Mouse (Mus musculus) natural killer cell, adult 2 months (primary cell): ENCODE data around the gene Net1.
"Not testable (repeated sequence)": the region's sequence is repeated elsewhere in the genome, so short reads cannot be mapped to it uniquely, and the experiment has no call there.

Experiments
- DNase-seq, 2 experiments: peaks; one replicate each; pipeline ENCODE4 v3.0.0; 2022; ENCODE audit warnings: low spot score in 2 of 2

Gene Net1

DNA sequence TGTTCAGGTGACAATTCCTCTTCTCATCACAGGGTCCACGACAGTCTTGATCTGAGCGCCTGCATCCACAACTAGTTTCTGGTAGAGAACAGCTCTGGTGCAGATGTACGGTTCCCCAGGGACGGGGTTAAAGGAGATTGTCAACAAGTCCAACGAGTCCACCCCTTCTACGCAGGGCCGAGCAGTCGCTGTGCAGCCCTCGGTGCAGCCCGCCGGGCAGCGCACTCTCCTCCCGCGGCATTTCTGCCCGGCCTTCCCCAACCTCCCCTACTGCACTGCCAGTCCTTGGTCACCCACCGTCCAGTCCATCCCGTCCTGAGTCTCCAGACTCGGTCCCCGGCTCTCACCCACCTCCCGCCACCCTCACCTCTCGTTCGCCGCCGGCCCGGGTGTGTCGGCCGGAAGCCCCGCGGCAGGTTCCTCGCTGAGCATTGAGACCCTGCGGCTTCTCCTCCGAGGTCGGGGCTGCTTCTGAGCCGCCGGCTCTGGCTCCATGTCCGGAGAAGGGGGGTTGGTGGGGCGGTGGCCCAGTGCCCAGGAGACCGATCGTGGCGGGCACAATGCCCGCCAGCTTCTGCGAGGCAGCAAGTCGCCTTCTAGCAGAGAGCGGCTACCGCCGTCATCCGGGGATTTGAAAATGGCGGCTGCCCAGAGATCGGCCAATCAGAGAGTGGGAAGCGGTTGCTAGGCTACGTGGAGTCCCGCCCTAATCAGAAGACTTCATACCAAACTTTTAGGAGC lies at the start of gene Net1, which contains the start of gene Tubal3:
Gene Net1, minus strand, starts transcription at position 650 of the 741 bp plus-strand sequence.
Gene Tubal3, plus strand, starts transcription at position 704 of the 741 bp plus-strand sequence.
- peak; percentile 88 to 89 for DNase-seq

DNA sequence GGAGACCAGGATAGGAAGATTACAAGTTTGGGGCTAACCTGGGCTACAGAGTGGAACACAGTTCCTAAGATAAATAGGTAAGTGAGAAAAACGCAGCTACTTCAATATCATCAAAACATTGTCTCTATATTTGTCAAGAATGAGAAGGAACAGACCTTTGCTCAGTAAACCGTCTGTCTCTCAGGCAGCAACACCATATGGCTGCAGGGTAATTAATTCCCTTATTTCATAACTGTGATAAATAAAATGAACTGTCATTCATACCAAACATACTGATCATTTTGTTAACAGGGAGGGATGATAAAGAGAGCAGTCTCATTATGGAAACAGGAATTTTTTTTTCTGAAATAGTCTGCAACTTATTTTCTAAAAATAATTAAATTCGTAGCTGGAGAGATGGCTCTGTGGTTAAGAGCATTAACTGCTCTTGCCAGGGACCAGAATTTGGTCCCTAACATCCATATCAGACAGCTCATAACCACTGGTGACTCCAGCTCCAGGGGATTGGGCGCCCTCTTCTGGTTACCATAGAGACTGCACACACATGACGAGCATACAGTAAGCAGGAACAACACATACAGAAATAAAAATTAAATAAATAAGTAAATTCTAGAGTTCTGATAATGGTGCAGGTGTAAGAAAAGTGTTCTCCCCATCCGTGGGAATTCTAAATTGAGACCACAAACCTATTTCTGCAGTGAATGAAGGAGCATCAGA lies 33.3 kb upstream of the Net1 start:
- no peak for DNase-seq

DNA sequence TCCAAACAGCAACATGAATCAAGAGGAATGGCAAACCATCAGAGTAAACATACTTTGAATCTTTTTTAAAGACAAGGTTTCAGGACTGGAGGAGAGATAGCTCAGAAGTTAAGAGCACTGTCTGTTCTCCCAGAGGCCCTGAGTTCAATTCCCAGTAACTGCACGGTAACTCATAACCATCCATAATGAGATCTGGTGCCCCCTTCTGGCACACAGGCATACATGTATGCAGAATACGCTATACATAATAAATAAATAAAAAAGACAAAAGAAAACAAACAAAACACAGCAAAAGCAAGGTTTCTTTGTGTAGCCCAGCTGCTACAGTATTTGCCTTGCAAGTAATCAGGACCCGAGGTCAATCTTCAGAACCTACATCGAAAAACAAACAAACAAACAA lies 31.5 kb upstream of the Net1 start:
- DNase-seq, result no peak

DNA sequence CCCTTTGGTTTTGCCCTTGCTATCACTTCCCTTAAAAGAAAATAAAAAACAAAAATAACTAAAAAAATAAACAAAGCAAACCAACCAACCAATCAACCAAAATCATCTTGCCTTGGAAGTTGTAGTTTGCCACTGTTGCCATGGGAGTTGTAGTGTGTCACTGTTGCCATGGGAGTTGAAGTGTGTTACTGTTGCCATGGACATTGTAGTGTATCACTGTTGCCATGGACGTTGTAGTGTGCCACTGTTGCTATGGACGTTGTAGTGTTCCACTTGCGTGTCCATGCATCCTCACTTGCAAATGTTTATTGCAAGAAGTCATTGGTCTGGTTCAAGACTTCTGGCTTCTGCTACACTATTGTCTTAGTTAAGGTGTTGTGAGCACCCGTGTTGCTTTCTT lies 29.2 kb upstream of the Net1 start:
- no peak for DNase-seq

DNA sequence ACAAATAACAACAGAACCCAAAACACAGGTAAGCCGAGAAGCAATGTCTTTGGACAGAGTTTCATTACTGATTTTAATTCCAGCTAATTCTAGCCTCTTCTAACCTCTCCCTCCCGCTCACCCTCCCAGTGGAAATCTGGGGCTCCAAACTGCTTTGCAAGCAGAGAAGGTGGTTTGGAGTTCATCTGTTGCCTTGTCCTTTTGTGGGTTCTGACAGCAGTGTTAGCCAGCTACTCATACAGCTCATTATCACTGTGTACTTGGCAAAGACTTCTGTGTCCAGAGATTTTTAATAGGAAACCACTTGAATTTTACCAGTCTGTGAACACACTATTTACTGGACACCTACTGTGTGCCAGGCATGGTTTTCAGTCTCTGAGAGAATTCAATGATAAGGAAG lies 27.2 kb upstream of the Net1 start, which contains the start of gene Ucn3:
Gene Ucn3, minus strand, starts transcription at position 101 of the 400 bp plus-strand sequence.
- DNase-seq, result no peak

DNA sequence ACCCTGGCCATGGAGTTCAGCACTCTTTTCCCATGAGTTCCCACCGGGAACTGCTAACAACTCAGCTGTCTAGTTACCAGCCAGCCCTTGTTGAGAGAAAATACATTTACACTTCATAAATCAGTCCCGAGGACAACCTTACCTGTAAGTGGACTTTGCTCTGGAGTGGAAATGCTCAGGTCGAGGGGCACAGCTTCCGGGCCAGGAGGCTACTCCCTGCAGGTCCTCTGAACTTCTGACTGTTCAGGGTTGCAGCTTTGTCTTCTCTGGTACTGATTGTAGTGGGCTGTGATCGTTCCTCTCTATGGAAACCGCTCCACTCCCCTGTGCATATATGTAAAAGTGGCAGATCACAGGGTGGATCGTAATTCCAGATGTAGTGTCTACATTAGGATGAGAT lies 26.7 kb upstream of the Net1 start:
- no peak for DNase-seq

DNA sequence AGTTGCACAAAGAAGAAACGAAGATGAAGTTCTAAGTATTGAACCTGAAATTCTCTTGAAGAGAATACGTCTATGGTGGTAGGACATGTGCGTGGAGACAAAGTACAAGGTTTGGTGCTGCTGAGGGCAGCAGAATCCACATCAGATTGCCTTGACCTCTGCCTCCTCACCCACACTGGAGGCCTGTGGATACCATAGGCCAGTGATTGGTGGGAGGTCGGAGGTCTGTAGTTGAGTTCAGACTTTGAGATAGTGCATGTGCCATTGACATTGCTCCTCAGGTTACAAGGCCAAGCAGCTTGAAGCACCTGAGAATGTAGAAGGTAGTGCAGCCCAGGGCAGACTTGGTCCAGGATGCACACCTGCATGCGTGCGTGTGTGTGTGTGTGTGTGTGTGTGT lies 8.0 kb upstream of the Net1 start:
- no peak for DNase-seq

DNA sequence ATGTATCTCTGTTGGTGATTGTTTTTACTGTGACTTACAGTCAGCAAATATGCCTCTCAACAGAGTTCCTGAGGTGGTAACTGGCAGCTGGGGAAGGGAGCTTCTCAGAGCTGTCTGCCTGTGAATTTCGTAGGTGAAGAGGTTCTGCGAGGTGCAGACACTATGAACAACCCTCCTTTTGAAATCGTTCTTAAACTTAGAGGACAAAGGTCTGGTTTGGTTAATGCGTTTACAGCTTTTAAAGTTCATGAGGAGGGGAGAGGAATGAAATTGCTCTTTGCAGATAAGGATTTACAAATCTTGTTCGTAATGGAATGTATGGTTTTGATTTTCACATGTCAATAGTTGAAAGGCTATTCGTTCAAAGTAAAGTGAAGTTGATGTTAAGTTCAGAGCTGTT lies 7.6 kb upstream of the Net1 start:
- DNase-seq, result no peak

DNA sequence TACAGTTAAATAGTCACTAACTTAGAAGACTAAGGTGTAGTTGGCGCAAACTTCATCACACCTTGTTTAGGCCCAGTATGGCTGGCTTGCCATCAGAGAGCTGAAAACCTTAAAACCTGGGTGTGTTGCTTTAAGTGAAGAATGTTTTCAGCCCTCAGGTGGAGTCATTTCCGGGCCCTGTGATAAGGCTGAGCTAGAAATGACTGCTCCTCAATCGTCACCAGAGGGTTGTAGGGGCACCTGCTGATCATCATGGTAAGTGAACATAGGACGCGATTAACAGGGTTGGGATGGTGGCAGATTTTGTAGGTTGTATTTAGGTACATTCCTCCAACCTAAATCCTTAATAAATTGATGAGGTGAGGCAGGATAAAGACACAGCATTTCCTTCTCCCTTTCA lies 6.5 kb upstream of the Net1 start:
- no peak for DNase-seq

DNA sequence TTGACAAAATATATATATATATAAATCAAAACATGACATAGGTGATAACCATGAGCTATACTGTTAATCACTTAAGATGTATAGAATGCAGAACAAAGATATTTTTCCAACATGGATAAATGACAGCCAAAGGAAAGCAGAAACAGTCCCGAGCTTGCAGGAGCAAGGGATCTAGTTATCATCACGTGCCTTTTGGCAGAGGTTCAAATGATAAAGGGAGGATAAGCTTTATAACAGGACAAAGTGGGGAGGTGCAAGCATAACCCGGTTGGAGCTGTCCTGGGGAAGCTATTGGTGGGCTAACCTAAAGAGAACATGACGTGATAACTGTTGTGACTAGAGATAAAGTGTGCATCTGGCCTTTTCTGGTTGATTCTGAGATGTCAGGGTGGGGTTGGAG lies 4.5 kb downstream of the Net1 start:
- DNase-seq, result no peak

DNA sequence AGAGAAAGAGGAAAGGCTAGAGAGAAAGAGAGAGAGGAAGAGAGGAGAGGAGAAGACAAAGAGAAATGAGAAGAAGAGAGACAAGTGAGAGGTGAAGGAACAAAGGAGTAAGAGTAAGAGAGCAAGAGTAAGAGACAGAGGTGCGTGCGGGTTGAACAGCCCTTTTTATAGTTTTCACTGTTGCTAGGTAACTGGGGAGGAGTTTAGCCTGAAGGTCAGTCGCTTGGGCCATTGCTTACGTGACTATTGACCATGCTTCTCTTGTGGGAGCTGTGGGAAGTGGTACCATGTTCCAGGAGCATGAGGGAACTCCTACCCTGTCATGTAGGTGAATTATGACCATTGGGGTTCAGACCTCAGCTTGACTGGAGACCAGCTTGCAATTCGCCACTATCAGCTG lies 7.7 kb downstream of the Net1 start:
- no peak for DNase-seq

DNA sequence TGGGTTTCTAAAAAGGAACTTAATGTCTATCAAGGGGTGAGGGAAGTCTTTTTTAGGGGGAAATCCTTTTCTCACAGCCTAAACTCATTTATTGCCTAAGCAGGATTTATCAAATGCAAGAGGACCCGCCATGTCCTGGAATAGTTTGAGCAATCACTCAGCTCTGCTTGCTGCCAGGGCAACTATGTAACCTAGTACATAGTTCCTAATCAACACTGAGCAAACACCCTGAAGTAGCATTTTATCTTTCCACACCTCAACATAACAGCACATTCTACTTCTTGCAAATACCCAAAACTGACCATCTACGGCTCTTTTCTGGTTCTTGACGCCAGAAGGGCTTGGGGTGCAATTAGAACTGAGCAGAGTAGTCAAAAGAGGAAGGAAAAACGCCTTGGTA lies 9.8 kb downstream of the Net1 start:
- no peak for DNase-seq

DNA sequence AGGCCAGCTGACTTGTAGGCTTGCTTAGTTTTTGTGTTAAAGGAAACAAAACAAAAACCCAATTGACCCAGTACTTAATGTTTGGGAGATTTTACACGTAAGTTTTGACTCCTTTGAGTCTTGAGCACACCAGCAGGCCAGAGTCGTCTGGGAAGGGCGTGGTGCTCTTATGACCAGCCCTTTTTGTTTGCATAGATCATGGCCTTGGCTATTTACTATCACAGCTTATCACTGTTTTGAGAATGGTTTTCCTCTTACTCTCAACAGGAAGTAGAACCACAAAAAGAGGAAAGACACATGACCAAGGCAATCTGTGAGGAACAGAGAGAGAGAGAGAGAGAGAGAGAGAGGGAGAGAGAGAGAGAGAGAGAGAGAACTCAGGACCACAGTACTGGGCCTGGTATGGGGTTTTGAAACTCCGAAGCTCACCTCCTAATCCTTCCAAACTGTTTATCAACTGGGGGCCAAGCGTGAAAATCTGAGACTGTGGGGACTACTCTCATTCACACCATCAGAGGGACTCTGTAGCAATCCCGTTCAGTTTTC lies 10.8 kb downstream of the Net1 start:
- no peak for DNase-seq

DNA sequence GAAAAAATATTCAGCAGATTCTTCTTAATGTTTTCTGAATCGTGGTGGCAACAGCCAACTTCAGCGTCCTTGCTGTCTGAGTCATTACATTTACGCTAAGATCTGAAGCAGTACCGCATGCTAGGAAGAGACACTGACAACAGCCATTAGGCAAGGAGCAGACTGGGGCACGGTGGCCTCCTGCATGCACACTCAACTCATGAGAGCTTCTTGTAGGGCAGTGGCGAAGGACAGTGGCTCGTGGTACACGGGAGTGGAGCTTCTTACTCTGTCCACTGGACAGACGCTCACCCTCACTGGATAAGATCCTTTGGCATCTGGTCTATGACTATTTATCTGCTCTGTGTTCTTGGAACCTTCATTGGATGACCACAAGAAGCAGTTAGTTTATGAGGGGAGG lies 18.7 kb downstream of the Net1 start:
- no peak for DNase-seq

DNA sequence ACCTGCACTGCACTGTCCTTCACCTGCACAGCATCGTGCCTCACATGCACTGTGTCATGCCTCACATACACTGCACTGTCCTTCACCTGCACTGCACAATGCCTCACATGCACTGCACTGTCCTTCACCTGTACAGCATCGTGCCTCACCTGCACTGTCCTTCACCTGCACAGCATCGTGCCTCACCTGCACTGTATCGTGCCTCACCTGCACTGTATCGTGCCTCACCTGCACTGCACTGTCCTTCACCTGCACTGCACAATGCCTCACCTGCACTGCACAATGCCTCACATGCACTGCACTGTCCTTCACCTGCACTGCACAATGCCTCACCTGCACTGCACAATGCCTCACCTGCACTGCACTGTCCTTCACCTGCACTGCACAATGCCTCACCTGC lies 19.8 kb downstream of the Net1 start:
- not testable (repeated sequence) for DNase-seq

DNA sequence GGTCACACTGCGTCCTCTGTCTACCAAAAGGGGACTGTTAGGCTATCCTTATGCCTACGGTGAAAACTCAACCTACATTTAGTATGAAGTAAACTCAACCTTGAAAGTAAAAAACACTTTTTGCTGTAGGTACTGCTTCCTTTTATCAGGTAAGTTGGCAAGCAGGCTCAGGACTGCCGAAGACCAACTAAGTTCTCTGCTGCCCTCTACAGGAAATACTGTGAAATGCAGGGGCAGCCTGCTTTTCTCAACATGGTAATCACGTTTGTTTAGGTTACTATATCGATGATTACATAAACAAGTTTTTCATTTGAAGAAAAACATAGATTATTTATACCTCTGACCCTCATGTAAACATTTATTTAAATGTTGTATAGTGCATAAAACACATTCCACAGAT lies 21.1 kb downstream of the Net1 start:
- peak; percentile 58 to 71 for DNase-seq

DNA sequence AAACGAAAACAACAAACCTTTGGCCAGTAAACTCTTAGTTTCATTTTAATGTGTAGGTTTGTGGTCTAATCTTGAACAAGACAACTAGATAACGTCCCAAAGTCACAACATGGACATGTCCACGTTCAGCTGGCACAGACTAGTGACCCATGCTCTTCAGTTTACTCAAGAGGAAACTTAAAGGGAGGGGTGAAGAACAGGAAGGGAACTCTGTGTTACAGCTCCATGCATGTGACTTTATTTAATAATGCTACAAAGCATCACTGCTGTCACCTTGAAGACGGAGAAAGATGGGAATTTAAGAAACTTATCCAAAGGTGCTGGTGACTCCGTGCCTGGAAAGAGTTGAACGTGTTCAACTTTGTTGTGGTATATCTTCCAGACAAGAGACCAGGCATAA lies 22.0 kb downstream of the Net1 start:
- DNase-seq, result no peak

DNA sequence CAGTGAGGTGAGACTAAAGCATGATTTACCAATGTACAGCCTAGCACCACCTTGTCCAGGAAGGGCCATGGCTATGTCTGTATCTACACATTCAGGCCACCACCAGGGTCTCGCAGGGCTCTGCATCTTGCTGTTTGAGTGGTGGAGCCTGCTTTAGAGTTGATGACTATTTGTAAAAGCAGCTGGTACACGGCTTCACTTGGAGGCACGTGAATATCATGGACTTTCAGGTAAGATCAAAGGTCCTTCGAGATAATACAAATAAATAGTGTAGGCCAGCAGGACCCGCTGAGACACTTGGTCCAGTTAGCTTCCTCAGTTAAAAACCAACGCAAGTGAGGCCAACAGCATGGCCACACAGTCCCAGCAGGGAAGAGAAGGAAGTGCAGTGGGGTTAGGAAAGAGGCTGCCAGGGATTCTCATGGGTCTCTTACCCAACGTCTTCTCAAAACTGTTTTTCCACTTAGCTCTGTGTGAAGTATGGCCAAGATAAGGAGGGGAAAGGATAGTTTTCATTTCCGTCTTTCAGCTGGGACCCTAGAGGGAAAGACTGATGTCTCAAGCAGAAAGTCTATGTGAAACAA lies 22.5 kb downstream of the Net1 start:
- no peak for DNase-seq

DNA sequence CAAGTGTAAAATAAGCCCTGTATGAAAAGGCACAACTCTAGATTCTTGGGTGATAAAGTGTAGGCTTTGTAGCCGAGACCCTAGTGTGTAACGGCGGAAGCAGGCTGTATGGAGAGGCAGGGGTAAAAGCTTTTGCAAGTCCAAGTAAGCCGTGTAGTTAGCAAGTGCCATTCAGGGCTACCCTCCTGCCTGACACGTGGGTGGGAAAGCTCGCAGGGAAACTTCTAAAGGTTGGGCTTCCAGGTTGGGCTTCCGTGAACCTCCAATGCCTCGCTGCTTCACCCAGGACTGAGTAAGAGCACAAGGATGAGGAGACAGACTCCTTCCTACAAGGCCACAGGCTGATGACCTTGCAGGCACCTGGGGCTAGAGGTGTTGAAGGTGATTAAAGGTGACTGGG lies 23.5 kb downstream of the Net1 start:
- DNase-seq, result no peak

DNA sequence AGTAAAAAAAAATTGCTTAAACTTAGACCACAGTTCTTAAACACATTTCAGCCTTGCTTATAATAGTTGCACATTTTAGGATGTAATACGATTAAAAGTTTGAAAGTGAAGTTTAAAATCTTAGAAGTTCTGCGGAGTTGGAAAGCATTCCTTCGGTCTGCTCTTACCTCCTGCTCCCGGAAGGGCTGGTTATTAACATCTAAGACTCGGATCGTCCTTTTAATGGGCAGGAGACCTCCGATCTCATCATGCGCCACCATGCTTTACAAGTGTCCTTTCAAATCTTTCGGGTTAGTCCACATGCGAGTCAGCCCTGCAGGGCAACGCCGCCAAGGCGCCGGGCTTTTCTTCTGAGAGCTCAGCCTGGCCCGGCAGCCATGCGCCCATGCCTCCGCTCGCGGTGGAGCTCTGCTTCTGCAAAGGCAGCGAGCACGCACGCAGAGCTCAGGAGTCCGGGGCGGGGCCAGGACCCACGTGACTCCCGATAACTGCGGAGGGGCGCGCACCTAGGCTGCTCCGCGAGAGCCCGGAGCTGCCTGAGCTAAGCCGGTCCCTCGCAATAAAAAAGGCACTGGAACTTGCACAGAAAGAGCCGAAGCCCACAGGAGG lies 24.8 kb downstream of the Net1 start:
- peak; percentile 79 to 87 for DNase-seq

DNA sequence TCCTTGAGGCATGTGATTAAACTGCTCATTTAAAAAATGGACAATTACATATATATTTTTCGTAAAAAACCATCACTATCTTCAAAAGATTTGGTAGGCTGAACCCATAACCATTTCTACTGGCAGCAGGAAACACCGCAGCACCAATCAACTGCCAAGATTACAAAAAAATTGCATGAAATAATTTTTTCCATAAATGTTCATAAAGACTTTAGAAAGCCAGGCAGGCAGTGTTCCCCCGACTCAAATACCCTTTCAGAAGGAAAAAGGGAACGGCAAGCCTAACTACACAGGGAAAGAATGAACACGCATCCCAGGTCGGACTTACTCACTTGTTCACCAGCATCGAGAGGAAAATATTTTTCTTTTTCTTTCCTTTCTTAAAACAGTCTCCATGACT lies 25.4 kb downstream of the Net1 start:
- no peak for DNase-seq

DNA sequence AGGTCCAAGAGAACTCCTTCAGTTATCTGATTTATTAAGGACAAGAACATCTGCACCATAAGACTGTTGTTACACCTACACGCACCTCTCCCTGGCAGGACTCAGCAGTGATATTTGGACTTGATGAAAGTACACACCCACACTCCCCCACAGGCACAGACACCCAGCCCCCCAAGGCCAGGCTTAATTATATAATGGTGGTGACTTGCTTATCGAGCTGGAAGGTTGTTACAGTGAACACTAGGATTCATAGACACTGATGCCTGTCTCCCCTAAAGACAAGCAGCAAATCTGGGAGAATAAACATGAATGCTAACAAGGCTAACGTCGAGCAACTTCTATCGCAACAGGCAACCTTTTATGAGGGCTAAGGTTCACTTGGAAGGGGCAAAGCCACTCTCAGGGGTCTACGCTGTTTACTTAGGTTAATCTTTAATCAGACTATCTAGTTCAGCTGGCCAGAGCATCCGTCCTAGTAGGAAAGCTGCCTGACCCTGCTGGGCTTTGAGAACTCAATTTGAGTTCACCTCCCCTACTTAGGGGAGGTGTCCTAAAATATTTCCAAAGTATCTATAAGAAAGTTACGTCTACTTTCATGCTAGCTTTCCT lies 26.4 kb downstream of the Net1 start:
- DNase-seq, result no peak
